Mouse (Mus musculus) cerebellum, adult 2 months (tissue): ENCODE data around the gene Ms4a10.

Experiments
- CTCF ChIP-seq: fragments of 200-500 bp; IDR thresholded peaks from 2 replicates; pipeline ENCODE4 v1.5.1; 2011; ENCODE audit warnings: low read depth, mild to moderate bottlenecking, control low read depth, low read length, moderate library complexity, borderline replicate concordance; ENCODE audit not compliant: insufficient read depth
- POLR2A ChIP-seq: fragments of 200-500 bp; IDR thresholded peaks from 2 replicates; pipeline ENCODE4 v1.6.1; 2011; ENCODE audit warnings: low read length, control low read depth, borderline replicate concordance; ENCODE audit not compliant: insufficient read depth

- no peak for TF ChIP-seq POLR2A
- no peak for TF ChIP-seq CTCF
Measured at GRCm38 (mm10) chr19:10948416-10948815, 26.1 kb downstream of the Ms4a10 start.
